Mouse (Mus musculus) liver, postnatal 0 days (tissue): ENCODE measurements around the gene Hipk2.

Source experiments
- CTCF ChIP-seq: sonication (generic); IDR thresholded peaks from 2 replicates; pipeline ENCODE4 v1.5.1; 2016; ENCODE audit warnings: antibody characterized with exemption, low read depth
- EP300 ChIP-seq: IDR thresholded peaks from 2 replicates; pipeline ENCODE4 v1.6.1; 2016; ENCODE audit warnings: antibody characterized with exemption, low read depth, mild to moderate bottlenecking

GRCm38 (mm10) chr6:38835217-38835616, 40.7 kb downstream of the Hipk2 start:
- TF ChIP-seq CTCF (no peak), EP300 (peak; percentile 98)
